Mouse (Mus musculus) adrenal gland, postnatal 10 days (tissue): Measurements from ENCODE around the gene Gm49393. TPM values are rescaled to one million over a fixed set of nuclear protein-coding genes. Genes with fewer than 3 reads are reported as not detected.
"Not testable (repeated sequence)": the region's sequence is repeated elsewhere in the genome, so short reads cannot be mapped to it uniquely, and the experiment has no call there.

ENCODE experiments used
- DNase-seq: peaks from one replicate; pipeline ENCODE4 v3.0.0; 2021; ENCODE audit warnings: mixed read lengths
- long read RNA-seq, 2 experiments: library from polyadenylated mRNA; stranded (forward); transcript quantifications; one replicate each; pipeline ENCODE4 v2.0.0; 2021
- total RNA-seq, 2 experiments: library from RNA; stranded (reverse); gene quantifications; 2 replicates each; pipeline ENCODE4 v1.2.3; 2021

Gene Gm49393
- not detected for total RNA-seq
- long read RNA-seq, experiment 1 = 0 reads
- long read RNA-seq, experiment 2 = 0 reads

DNA sequence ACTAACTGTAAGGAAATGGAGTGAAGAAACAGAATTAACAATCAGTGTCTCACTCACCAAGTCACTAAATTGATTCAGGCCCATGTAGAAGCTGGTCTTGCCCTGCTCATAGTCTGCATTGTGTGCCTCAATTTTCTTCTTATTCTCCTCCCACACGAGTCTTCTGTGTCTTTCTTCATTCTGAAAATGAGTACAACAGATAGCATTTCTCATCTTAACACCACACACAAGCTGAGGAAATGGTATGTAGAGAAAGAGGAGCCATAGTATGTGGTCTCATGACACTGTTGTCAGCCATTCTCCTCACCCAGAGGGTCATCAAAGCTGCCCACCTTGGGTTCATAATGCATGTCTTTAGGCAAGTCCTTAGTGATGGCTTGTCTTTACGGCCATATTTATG, at the start of gene Gm49393:
TSS of gene Gm49393 (minus strand) at position 101 of the 400 bp plus-strand sequence.
- not testable (repeated sequence) for DNase-seq

DNA sequence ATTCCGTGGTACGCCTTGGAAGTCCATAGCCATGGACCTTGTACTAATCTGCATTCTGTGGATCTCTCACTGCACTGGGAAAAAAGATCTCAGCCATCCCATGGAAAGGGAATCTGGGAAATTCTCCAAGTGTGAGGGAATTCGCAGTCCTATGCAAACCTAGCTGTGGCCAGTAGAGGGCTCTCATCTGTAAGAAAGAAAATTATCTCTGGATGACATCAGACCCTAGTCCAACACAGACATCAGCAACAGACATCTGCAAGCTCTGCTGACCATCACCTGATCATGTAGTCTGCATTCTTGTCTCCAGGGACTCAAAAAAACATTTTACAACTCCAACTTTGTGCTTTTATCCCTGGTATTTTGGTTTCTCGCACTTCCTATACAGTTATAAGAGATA, 36.9 kb upstream of the Gm49393 start:
- DNase-seq = not testable (repeated sequence)

DNA sequence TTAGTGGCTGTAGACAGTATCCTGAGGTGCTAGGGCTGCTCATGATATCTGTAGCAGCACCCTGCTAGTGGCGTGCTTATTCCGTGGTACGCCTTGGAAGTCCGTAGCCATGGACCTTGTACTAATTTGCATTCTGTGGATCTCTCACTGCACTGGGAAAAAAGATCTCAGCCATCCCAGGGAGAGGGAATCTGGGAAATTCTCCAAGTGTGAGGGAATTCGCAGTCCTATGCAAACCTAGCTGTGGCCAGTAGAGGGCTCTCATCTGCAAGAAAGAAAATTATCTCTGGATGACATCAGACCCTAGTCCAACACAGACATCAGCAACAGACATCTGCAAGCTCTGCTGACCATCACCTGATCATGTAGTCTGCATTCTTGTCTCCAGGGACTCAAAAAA, 28.6 kb upstream of the Gm49393 start:
- not testable (repeated sequence) for DNase-seq

DNA sequence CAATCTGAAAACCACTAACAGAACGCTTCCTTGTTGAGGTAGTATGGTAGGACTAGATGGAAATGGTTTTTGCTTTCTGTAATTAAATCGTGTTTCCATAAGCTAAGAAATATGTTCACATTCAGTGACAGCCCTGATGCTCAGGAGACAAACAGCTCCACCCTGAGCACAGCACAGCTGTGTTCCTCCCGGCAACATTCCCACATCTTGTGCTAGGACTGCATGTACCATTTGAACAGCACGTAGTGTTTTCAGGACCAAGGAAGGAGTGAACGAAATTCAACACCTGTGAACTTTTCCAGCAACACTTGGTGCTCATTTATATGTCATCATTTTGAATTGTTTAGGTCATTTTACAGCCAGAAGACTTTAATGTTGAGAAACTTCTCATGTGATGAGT, 26.3 kb upstream of the Gm49393 start:
- no peak for DNase-seq

DNA sequence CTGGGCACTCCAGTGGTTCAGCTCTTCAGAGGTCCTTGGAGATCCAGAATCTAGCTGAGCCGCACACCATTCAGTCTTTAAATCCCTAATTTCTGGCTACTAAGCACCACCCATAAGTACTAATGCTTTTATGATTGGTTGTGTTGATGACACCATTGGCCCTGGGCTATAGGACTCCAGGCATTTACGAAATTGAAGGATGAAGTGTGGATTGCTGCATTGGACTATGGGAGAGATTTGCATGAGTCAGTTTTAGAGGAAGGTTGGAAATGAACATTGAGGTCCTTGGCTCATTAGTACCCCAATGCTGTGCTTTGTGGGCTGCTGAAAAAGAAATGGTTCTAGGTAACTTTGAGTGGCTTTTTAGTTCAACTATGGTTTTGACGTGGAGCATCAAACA, 6.5 kb upstream of the Gm49393 start, which contains the start of gene Tpbpa:
TSS of gene Tpbpa (minus strand) at position 101 of the 400 bp plus-strand sequence.
- DNase-seq = not testable (repeated sequence)

DNA sequence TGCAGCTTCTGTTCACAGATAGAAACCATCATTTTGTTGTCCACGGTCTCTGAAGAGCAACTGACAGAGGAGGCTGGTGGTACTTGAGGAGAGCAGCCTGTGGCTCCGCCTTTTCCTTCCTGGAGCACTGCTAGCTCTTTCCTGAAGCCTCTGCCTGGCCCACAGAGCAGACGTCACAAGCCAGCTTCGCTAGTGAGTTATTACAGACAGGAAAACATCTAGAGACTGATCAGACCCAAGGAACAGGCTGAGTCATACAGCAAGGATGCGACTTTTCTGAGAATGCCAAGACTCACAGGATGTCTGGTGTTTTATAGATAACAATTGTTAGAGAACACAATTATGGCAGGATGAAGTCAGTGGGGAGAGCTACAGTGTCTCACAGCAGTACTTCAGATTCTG, 1.1 kb upstream of the Gm49393 start, which contains the start of the genes Gm49391 and Ctla2a:
TSS of gene Gm49391 (minus strand) at position 72 of the 402 bp plus-strand sequence.
TSS of gene Ctla2a (minus strand) at position 126 of the 402 bp plus-strand sequence.
- peak; percentile 21 for DNase-seq

DNA sequence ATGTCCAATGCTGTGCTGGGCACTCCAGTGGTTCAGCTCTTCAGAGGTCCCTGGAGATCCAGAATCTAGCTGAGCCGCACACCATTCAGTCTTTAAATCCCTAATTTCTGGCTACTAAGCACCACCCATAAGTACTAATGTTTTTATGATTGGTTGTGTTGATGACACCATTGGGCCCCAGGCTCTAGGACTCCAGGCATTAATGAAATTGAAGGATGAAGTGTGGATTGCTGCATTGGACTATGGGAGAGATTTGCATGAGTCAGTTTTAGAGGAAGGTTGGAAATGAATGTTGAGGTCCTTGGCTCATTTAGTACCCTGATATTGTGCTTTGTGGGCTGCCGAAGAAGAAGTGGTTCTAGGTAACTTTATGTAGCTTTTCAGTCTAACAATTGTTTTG, 30.6 kb downstream of the Gm49393 start, which contains the start of gene Tpbpb:
TSS of gene Tpbpb (minus strand) at position 101 of the 400 bp plus-strand sequence.
- DNase-seq = not testable (repeated sequence)

DNA sequence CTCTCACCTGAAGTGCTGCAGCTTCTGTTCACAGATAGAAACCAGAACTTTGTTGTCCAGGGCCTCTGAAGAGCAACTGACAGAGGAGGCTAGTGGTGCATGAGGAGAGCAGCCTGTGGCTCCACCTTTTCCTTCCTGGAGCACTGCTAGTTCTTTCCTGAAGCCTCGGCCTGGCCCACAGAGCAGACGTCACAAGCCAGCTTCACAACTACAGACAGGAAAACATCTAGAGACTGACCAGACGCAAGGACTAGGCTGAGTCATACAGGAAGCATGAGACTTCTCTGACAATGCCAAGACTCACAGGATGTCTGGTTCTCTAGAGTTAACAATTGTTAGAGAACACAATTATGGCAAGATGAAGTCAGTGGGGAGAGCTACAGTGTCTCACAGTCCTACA, 38.1 kb downstream of the Gm49393 start, which contains the start of gene Ctla2b:
TSS of gene Ctla2b (minus strand) at position 120 of the 400 bp plus-strand sequence.
- peak; percentile 44 for DNase-seq

DNA sequence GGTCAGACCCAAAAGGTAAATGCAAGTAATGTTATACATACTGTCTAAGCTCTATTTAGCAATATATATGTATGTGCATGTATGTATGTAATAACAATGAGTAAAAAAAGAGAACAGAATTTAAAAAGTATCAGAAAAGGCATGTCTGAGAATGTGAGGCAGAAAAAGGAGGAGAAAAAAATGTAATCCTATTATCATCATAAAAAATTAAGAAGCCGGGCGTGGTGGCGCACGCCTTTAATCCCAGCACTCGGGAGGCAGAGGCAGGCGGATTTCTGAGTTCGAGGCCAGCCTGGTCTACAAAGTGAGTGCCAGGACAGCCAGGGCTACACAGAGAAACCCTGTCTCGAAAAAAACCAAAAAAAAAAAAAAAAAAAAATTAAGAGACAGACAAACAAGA, 38.6 kb downstream of the Gm49393 start, which contains the start of gene Gm49392:
TSS of gene Gm49392 (minus strand) at position 101 of the 400 bp plus-strand sequence.
- DNase-seq = not testable (repeated sequence)

DNA sequence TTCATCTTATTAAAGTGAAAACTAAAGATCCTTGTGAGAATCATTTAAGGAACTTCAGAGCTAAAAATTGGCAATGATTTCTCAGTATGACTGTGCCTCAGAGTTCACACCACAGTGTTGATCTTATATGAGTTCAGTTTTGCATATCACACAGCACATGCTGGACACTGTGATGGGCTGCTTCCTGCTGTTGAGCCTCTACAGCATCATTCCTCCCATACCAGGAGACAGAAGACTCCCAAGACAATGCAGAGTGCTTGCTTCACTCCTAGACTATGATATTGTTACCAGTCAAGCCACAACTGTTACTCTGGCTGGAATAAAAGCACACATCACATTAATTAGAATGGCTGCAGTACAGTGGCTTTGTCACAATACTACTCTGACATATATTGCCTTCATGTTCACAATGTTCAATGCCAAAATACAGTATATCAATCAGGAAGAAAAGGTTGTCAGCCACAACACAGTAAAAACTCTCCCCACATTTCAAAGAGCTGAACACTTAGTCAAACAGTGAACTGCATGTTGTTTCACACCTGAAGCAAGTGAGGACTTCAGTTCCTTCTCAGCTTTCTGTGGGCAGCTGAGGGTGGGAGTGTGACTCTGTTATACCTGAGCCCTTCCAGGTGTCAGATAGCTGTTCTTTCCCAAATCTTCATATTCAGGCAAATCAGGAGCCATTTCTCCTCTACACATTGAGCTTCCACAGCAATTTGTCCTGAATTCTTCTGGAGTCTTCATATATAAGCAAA, 39.8 kb downstream of the Gm49393 start:
- no peak for DNase-seq

DNA sequence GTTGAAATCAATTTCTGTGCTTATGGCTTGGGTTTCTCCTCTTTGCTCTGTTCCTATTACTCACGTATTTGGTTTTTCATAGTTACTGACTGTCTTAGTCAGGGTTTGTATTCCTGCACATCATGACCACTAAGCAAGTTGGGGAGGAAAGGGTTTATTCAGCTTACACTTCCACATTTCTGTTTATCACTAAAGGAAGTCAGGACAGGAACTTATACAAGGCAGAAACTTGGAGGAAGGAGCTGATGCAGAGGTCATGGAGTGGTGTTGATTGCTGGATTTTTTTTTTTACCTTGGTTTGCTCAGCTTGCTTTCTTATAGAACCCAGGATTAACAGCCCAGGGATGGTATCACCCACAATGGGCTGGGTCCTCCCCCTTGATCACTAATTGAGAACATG, 43.1 kb downstream of the Gm49393 start:
- DNase-seq = no peak

DNA sequence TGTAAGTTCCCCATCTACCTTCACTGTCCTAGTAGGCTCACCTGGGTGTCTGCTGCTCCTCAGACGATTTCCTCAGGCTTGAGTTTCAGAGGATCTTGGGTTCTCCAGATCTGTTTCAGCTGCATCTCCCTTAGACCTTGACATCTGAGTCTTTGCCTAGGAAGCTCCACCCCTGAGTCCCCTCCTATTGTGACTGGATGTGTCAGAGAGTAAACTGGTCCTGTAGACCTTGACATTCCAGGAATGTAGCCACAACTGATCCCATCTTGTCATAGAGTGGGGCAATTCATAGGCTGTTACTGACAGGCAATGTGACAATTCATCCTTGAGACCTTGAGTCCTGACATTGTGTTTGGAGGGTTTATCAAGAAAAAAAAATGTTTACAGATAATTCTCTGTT, 71.1 kb downstream of the Gm49393 start, which contains the start of gene 4930486L24Rik:
TSS of gene 4930486L24Rik (minus strand) at position 195 of the 400 bp plus-strand sequence.
- peak; percentile 27 for DNase-seq

DNA sequence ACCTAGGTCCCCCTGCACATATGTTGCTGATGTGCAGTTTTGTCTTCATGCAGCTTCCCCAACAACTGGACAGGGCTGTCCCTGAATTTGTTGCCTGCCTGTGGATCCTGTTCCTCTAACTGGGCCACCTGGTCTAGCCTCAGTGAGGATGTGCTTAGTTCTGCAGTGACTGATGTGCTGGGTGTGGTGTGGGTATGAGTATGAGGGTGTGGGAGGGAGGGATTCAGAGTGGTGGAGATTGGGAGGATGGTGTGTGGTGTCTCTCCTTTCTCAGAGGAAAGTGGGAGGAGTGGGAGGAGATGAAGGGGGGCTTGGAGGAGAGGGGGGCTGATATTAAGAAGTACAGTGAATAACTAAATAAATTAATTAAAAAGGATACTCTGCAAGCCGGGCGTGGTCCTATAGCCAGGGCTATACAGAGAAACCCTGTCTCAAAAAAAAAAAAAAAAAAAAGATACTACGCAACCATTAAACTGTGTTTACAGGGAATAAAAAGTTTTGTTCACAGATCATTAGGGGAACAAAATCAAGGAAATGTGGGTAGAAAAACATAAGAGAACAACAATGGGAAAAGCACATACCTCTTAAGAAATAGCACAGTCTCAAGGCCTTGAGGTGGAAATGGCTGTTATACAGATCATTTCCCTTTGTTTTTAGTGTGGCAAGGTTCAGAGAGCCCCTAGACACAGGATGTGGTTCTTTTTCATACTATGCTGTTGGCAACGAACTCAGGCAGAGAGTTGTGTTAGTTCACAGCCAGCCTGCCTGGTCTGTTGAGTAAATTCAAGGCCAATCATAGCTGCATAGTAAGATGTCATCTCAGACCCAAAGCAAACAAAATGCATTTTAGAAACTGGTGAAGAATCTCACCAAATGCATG, 86.9 kb downstream of the Gm49393 start:
- no peak for DNase-seq

DNA sequence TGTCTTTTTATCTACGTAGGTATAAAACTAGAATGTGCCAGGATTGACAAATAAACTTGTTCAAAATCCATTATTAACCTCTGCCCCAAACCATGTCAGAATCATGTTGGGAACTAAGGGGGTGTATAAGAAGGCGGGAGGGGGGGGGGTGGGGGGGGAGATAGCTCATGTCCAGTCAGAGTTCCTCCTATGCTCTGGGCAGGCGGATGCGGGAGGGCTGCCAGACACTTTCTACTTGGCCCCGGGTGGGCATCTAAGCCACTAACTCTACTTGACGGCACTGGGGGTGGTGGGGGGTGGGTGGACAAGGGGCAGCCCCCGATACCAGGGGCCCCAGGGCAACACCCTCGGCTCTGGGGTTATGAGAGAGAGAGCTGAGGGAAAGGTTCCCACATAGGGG, 92.2 kb downstream of the Gm49393 start:
- DNase-seq = no peak

DNA sequence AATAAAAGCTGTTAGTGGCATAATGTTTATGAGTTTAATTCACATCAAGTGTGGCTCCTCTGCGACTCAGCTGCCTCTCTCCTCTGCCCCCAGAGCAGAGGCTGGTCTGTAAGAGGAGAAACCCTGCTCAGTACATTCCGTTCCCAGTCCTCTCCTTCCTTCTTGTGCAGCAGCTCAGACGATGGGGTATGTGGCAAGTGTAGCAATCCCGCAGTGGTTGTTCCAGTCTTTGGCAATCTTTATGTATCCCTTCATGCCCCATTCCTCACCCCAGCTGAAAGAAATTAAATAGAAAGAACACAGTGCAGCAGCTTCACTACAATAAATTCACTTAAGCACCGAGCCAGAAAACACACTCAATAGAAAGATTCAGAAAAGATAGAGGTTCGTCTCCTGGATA, 92.7 kb downstream of the Gm49393 start:
- DNase-seq = no peak

DNA sequence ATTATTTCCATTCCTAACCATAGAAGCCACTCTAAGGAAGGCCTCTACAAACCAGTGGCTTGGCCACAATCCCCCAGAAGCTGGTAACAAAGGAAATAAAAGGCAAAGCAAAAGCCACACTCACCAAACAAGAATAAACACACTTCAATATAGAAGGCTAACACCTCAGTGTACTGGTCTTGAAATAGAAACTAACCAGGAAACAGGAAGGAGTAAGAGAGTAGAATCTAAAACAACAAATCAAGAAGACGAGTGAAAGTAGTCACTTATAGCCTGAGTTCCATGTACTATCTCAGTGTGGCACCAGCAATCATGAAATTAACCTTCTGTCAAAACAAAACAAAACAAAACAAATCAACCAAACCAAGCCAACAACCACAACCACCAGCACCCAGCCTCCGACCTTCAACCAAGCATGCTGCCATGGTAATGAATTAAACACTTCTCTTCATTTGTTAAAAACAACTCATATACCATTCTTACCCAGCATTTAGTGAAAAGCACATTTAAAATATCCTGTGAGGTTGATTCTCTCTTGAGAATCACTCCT, 96.0 kb downstream of the Gm49393 start:
- no peak for DNase-seq

DNA sequence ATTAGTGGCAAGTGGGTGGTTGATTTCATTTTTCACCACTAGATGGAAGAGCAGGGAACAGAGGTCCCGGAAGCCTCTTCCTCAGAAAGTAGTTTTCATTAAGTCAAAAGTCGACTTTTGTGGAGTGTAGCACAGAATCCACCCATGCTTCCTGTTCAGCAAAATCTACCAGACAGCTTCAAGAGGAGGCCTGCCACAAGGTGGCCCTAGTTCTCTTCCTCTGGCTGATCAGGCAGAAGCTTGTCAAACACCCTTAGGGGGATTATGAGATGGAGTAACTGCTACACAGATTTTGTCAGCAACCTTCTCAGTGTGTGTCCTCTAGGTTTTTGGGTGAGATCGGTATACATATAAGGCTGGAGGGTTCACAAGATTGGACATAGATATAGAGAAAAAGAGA, 109.3 kb downstream of the Gm49393 start:
- DNase-seq = peak; percentile 32

DNA sequence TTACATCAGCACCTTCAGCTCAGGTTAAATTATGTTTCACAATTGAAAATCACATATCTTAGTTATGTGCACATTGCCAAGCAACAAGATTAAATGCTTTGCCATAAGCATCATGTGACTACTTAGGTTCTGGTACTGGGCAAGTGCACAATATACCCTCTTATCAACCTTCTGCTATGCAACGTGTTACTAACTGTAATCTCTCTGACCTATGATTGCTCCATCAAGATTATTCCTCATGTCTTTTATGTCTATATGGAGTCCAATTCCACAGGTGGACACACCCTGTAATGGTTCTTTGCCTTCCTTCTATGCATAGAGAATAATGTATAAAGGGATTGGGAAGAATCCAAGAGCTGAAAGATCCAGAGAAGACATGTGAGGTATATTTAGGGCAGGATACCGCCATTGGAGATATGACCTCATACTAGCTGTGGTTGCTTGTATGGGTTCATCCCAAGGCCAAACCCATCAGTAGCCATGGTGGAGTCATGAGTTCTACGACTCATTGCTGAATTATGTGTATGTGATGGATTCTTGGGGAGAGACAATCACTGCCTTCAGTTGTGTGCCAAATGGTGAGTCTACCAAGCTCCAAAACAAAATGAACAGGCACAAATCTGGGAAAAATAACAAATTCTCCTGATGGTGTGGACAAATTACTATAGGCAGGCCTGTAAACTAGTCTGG, 114.8 kb downstream of the Gm49393 start:
- DNase-seq = no peak

DNA sequence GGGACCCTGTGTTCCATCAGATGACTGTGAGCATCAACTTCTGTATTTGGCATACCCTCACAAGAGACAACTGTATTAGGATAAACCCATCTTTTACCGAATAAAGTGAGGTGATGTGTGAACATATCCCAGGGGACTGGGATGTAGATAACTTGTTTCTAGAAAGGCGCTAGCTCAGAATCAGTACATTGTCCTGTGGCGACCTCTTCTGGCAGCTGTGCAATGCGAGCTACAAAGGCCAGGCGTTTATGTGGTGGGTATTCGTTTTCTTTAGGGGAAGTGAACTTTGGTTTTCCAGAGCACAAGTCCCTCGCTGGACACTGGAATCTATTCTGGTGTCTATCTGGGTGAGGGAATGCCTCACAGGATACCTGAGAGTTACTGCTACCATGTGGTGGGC, 115.9 kb downstream of the Gm49393 start:
- peak; percentile 57 for DNase-seq

DNA sequence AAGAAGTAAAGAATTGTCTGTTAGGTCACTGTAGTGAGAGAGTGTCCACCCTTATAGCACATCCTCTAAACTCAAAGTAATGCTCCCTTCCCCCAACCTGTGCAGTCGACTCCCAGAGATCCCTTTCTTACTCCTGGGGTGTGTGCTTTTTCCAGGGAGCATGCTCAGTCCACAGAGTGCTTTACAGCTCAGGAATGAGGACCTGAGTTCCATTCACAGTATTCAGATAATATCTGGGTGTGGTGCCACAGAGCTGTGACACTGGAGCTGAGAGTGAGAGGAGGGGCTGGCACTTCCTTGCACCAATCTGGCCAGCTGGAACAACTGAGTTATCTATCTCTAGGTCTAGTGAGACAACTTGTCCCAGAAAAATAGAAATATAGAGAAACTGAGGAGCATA, 121.7 kb downstream of the Gm49393 start:
- no peak for DNase-seq

DNA sequence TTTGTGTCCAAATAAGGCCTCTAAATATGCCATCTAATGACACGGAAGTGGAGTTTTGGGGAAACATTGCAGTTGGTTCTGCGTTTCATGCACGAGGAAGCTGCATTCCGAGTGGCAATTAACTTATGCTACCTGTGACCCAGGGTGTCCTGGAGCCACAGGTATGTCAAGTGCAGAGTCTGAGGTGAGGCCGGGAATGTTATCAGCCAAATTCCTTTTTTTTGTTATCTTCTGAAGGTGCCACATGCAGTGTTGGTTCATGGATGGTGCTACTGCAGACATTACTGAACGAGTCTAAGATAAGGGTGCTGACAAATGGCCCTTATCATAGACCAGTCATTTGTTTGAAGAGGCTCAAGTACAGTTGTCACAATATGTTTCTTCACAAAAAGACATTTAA, 122.6 kb downstream of the Gm49393 start:
- DNase-seq = no peak

DNA sequence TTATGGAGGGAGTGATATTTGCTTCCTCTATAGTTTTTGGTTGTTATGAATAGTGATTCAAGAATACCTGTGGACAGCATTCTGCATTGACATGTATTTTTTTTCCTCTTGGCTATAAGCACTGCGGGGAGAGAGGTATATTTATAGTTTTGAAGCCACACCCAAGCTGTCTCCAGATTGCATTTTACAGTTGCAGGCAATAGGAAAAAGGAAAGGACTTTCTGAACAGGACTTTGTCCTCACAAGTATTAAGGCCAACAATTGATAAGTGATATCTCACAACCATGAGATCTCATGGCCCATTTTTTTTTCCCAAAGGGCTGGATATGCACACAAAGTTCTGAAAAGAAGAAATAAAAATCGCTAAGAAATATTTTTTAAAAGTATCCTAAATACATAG, 125.7 kb downstream of the Gm49393 start:
- no peak for DNase-seq
